Comparison of ENCODE assay signal across 10 mouse cellular contexts in the genomic region with DNA sequence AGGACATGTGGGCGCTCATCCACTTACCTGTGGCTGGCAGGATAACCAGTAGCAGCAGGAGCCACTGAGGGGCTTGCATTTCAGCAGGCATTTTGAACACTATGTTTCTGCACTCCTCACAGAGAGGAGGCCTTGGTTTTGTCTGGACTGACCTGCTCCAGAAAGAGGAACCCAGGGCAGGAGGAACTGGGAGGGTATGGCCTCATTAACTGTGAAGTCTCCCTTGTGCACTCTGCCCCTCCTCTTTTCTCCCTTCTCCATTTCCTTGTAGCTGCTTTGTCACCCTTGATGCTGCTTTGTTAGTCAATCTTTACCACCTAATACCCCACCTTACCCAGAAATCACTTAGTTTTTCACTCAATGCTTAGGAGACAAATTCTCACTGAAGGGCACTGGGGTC. TPM values are rescaled to one million over a fixed set of nuclear protein-coding genes. Genes with fewer than 3 reads are reported as not detected.
DNase-seq lines count a peak whose midpoint lies in the region; ATAC-seq and TF ChIP-seq lines count a peak whose summit lies in the region.
"Had no signal": no experiment of that assay in that cellular context is flagged by ENCODE, and none has a peak within 500 bp of the region (broad histone marks: within the 10 kb centered on the region; RNA-seq: fewer than 3 reads in every experiment).

A gene (minus strand): TSS at position 192 of the 400 bp plus-strand sequence.

- no peak for ATAC-seq in intestine, embryonic 16.5 days

- no peaks in the 10 kb centered on the region for H3K79me2 ChIP-seq in liver, adult 2 months (ENCODE audit: control insufficient read depth, insufficient read depth, low read length)

- H3K4me1 ChIP-seq in liver, adult 2 months (ENCODE audit: control insufficient read depth, insufficient read depth, low read length) = no peaks in the 10 kb centered on the region
- H3K4me1 ChIP-seq in megakaryocyte, embryonic 14.5 days = peaks cover 18% of the 10 kb centered on the region
- no peaks in the 10 kb centered on the region for H3K4me1 ChIP-seq in intestine, embryonic 16.5 days (ENCODE audit: control insufficient read depth, insufficient read depth, low read length)
- H3K4me1 ChIP-seq: embryonic facial prominence, embryonic 13.5 days had no signal

- peaks cover 2% of the 10 kb centered on the region; the same call in 1 of the 2 replicates for H3K36me3 ChIP-seq in liver, adult 2 months (ENCODE audit: control insufficient read depth, insufficient read depth, low read length)
- H3K36me3 ChIP-seq in megakaryocyte, embryonic 14.5 days (replicated peaks; ENCODE audit: low read length) = peaks cover 66% of the 10 kb centered on the region
- H3K36me3 ChIP-seq in intestine, embryonic 16.5 days (ENCODE audit: control insufficient read depth, insufficient read depth, low read length) = no peaks in the 10 kb centered on the region

- TF ChIP-seq CTCF in liver, adult 2 months (IDR thresholded peaks at IDR 0.05; ENCODE audit: low read depth, low read length) = no peak

- H3K9me3 ChIP-seq in megakaryocyte, embryonic 14.5 days = no peaks in the 10 kb centered on the region
- no peaks in the 10 kb centered on the region for H3K9me3 ChIP-seq in intestine, embryonic 16.5 days (ENCODE audit: control insufficient read depth, low read length)
- H3K9me3 ChIP-seq: embryonic facial prominence, embryonic 13.5 days had no signal

- no peak within 1 kb of the TSS; the same call in 1 of the 2 replicates for H3K4me3 ChIP-seq in liver, adult 2 months (ENCODE audit: insufficient read depth, low read depth, low read length)
- peak within 1 kb of the TSS; percentile 50 for H3K4me3 ChIP-seq in megakaryocyte, embryonic 14.5 days (replicated peaks)
- H3K4me3 ChIP-seq in intestine, embryonic 16.5 days (ENCODE audit: low read length) = no peak within 1 kb of the TSS
- H3K4me3 ChIP-seq: embryonic facial prominence, embryonic 13.5 days had no signal

- TF ChIP-seq POLR2A in liver, adult 2 months (IDR thresholded peaks at IDR 0.05; ENCODE audit: extremely low read depth, insufficient read depth, low read length) = no peak

- H3K9ac ChIP-seq in liver, adult 2 months (ENCODE audit: low read depth, low read length) = no peak within 1 kb of the TSS
- no peak within 1 kb of the TSS for H3K9ac ChIP-seq in intestine, embryonic 16.5 days (ENCODE audit: low read depth, low read length)
- H3K9ac ChIP-seq: embryonic facial prominence, embryonic 13.5 days had no signal

- DNase-seq in adrenal gland, postnatal 10 days = no peak
- DNase-seq in adrenal gland, adult (ENCODE audit: inconsistent age in 2 of 2, low spot score in 1 of 2) = no peak
- peak; percentile 21 for DNase-seq in liver, adult 2 months (ENCODE audit: extremely low read depth, low read depth, low spot score)
- DNase-seq in liver = no peak
- DNase-seq in gonadal fat pad, adult 2 months (ENCODE audit: low read depth) = no peak
- no peak for DNase-seq in cerebellum, adult 9-10 months
- DNase-seq: gastrocnemius, postnatal 36 days had no signal

- no peaks in the 10 kb centered on the region for H3K27me3 ChIP-seq in liver, adult 2 months (ENCODE audit: control insufficient read depth, insufficient read depth, low read length)
- H3K27me3 ChIP-seq in megakaryocyte, embryonic 14.5 days (replicated peaks) = peaks cover 25% of the 10 kb centered on the region
- H3K27me3 ChIP-seq in intestine, embryonic 16.5 days (replicated peaks; ENCODE audit: control insufficient read depth, insufficient read depth, low read length) = no peaks in the 10 kb centered on the region
- H3K27me3 ChIP-seq: embryonic facial prominence, embryonic 13.5 days had no signal

- 94% methylated on average over 1 of the region's 1 CpGs for WGBS in liver, adult 2 months
- WGBS in intestine, embryonic 16.5 days = 83% methylated on average over 1 of the region's 1 CpGs

- H3K4me2 ChIP-seq in intestine, embryonic 16.5 days (ENCODE audit: low read depth, low read length) = no peak within 1 kb of the TSS
- H3K4me2 ChIP-seq: embryonic facial prominence, embryonic 13.5 days had no signal

- H3K27ac ChIP-seq in liver, adult 2 months (replicated peaks; ENCODE audit: insufficient read depth, low read depth, low read length) = no peak within 1 kb of the TSS
- H3K27ac ChIP-seq in intestine, embryonic 16.5 days (ENCODE audit: low read length) = no peak within 1 kb of the TSS
- H3K27ac ChIP-seq: embryonic facial prominence, embryonic 13.5 days had no signal

RNA-seq across cellular contexts. Expression of the gene that starts here (rescaled TPM):
- total RNA-seq in adrenal gland, postnatal 10 days (2021) = 10 to 100 TPM; 18.5 to 19.1 TPM
- total RNA-seq in liver, adult 2 months (2014; rRNA removed) = 28.5 and 30.5 TPM in 2 replicates
- 18.8 and 32.3 TPM in 2 replicates for polyA plus RNA-seq in liver, adult 2 months (2012; rRNA removed)
- 21.1 and 27.7 TPM in 2 replicates for polyA plus RNA-seq in gonadal fat pad, adult 2 months (2012; rRNA removed)
- 28.5 and 153 TPM in 2 replicates for polyA plus RNA-seq in megakaryocyte, embryonic 14.5 days (2012; ENCODE audit: insufficient read depth, low replicate concordance)
- polyA plus RNA-seq in intestine, embryonic 16.5 days (2015; fragmentation: Nextera tagmentation; extraction: Ambion mirVana) = 7.0 and 8.0 TPM in 2 replicates
